Mouse (Mus musculus): ENCODE measurements around the gene Ankrd60. TPM values are rescaled to one million over a fixed set of nuclear protein-coding genes. Genes with fewer than 3 reads are reported as not detected.

The Ankrd60 gene
- total RNA-seq, 1 experiment: not detected

DNA sequence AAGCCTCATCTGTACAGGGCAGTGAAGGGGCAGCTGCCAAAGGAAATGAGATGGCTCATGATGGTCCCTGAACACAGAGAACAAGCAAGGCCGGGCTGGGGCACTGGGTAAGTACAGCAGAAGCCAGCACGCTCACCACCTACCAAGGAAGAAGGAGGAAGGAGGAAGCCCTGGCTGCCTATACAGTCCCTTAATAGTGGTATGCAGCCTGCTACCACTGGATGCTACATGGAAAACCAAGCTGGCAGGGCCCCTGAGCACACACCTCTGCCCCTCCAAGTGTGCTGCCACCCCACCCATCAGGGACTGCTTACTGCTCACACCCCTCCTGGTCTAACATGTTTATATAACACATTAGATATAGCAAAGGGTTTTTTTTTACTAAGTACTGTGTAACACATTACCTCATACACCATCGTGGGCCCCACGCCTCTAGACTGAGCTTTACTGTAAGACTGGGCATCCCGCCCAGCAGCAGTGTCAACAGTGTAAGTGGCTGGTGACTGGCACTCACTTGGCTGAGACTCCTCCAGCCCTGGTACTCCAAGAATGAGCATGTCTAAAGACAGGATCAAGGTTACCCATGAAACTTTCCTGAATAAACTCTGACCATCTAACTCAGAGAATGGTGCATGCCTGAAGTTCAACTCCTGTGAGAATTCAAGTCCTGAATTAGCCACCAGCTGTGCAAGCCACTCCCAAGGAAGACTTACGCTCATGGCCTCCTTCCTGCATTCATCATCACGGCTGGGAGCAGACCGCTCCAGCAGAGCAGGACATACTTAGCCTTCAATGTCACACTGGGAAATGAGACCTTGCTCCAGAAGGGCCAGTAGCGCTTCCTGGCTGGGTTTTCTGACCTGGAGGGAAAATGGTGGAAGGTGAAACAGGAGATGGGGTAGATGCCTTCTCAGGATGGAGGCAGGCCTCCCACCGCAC lies 30.1 kb upstream of the Ankrd60 start:
- DNase-seq (ENCODE audit: low read depth, low spot score): no peak
- in situ Hi-C loops (cut with MboI; ENCODE audit: low sequenced_read_pairs in 2 of 2, unreplicated experiment in 2 of 2): no loop called here
- H3K9me3 ChIP-seq (ENCODE audit: control insufficient read depth, insufficient read depth, low read depth, low read length): no peaks in the 10 kb centered on the region
- no peaks in the 10 kb centered on the region; the same call in 1 of the 2 replicates for H3K36me3 ChIP-seq (ENCODE audit: control insufficient read depth, insufficient read depth, low read length, poor library complexity, severe bottlenecking)
- H3K27ac ChIP-seq (ENCODE audit: insufficient read depth, low read depth, low read length, poor library complexity, severe bottlenecking): no peak overlapping the region
- H3K9ac ChIP-seq (ENCODE audit: insufficient read depth, low read depth, low read length, poor library complexity, severe bottlenecking): no peak overlapping the region
- no peak overlapping the region for H3K4me3 ChIP-seq (ENCODE audit: insufficient read depth in 1 of 2, low read depth in 1 of 2, low read length in 2 of 2, poor library complexity in 1 of 2, severe bottlenecking in 1 of 2)
- H3K4me1 ChIP-seq (ENCODE audit: control insufficient read depth in 2 of 2, insufficient read depth in 2 of 2, low read length in 2 of 2, poor library complexity in 1 of 2): peaks cover 0 to 3% of the 10 kb centered on the region in 2 experiments; a peak in 1 of 4 replicates
- no peak for TF ChIP-seq MAFK (IDR thresholded peaks at IDR 0.05; ENCODE audit: insufficient read depth, low read depth, low read length)
- TF ChIP-seq HCFC1 (IDR thresholded peaks at IDR 0.05; ENCODE audit: borderline replicate concordance, insufficient read depth, low read length): no peak
- no peak for TF ChIP-seq CHD2 (IDR thresholded peaks at IDR 0.05; ENCODE audit: low read depth, low read length)
- no peak for TF ChIP-seq ZNF384 (IDR thresholded peaks at IDR 0.05; ENCODE audit: low read depth, low read length)
- no peak for TF ChIP-seq ZC3H11A (IDR thresholded peaks at IDR 0.05; ENCODE audit: borderline replicate concordance, low read depth, low read length)

DNA sequence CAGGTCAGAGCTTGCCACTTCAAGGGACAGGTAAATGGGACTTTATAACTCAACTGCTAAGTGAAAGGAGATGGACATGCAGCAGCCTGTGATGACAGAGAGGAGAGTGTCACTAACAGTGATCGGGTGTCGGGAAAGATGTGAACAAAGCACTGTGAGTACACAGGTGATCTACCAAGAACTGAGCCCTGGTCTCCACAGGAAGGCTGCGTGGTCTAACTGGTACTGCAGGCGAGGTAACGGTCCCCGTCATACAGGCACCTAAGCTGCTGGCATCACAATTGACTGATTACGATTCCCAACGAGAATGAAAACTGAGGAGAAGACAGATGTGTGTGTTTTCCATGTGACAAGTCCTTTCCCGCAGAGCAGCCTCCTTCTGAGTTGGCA lies 28.2 kb upstream of the Ankrd60 start:
- in situ Hi-C loops (cut with MboI; ENCODE audit: low sequenced_read_pairs in 2 of 2, unreplicated experiment in 2 of 2): no loop called here
- H3K4me3 ChIP-seq (ENCODE audit: insufficient read depth in 1 of 2, low read depth in 1 of 2, low read length in 2 of 2, poor library complexity in 1 of 2, severe bottlenecking in 1 of 2): no peak overlapping the region
- H3K27ac ChIP-seq (ENCODE audit: insufficient read depth, low read depth, low read length, poor library complexity, severe bottlenecking): no peak overlapping the region; the same call in 1 of the 2 replicates
- H3K36me3 ChIP-seq (ENCODE audit: control insufficient read depth, insufficient read depth, low read length, poor library complexity, severe bottlenecking): no peaks in the 10 kb centered on the region; the same call in 1 of the 2 replicates
- no peak overlapping the region for H3K9ac ChIP-seq (ENCODE audit: insufficient read depth, low read depth, low read length, poor library complexity, severe bottlenecking)
- no peaks in the 10 kb centered on the region for H3K9me3 ChIP-seq (ENCODE audit: control insufficient read depth, insufficient read depth, low read depth, low read length)
- H3K4me1 ChIP-seq (ENCODE audit: control insufficient read depth in 2 of 2, insufficient read depth in 2 of 2, low read length in 2 of 2, poor library complexity in 1 of 2): peaks cover 0 to 3% of the 10 kb centered on the region in 2 experiments; a peak in 1 of 4 replicates
- no peak for DNase-seq (ENCODE audit: low read depth, low spot score)
- TF ChIP-seq HCFC1 (IDR thresholded peaks at IDR 0.05; ENCODE audit: borderline replicate concordance, insufficient read depth, low read length) (no peak), MAFK (IDR thresholded peaks at IDR 0.05; ENCODE audit: insufficient read depth, low read depth, low read length) (no peak), ZNF384 (IDR thresholded peaks at IDR 0.05; ENCODE audit: low read depth, low read length) (no peak), CHD2 (IDR thresholded peaks at IDR 0.05; ENCODE audit: low read depth, low read length) (no peak), ZC3H11A (IDR thresholded peaks at IDR 0.05; ENCODE audit: borderline replicate concordance, low read depth, low read length) (no peak)

DNA sequence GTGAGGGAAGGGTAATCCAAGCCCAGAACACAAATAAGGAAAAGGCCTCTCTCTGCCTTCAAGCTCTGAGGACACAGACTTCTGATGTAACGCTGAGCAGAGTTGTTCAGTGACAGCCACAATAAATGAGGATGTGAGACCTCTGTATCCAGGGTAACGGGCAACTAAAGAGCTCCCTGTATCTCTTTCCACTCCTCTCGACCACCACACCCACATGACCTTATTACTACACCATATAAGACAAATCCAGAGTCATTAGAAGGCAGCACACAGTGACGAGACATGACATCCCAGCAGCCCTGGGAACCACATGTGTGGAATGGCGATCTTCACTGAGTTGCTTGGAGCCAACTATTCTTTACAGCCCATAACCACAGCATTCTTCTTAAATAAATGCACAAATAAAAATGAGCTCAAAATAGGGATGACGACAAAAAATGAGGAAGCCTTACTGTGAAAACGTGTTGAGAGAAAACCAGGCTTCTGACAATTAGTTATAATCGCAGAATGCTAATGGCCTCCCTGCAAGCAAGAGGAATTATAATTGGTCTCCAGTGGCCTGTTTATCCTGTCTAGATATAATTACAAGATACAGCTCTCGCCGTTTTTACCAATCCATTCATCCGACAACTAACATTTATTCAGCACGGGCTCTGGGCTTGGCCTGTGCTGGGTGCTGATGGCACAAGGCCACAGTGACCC lies 27.7 kb upstream of the Ankrd60 start:
- no peak for DNase-seq (ENCODE audit: low read depth, low spot score)
- no peaks in the 10 kb centered on the region for H3K4me1 ChIP-seq (ENCODE audit: control insufficient read depth in 2 of 2, insufficient read depth in 2 of 2, low read length in 2 of 2, poor library complexity in 1 of 2)
- H3K27ac ChIP-seq (ENCODE audit: insufficient read depth, low read depth, low read length, poor library complexity, severe bottlenecking): no peak overlapping the region
- no peaks in the 10 kb centered on the region; the same call in 1 of the 2 replicates for H3K36me3 ChIP-seq (ENCODE audit: control insufficient read depth, insufficient read depth, low read length, poor library complexity, severe bottlenecking)
- H3K9me3 ChIP-seq (ENCODE audit: control insufficient read depth, insufficient read depth, low read depth, low read length): no peaks in the 10 kb centered on the region
- in situ Hi-C loops (cut with MboI; ENCODE audit: low sequenced_read_pairs in 2 of 2, unreplicated experiment in 2 of 2): no loop called here
- no peak overlapping the region for H3K4me3 ChIP-seq (ENCODE audit: insufficient read depth in 1 of 2, low read depth in 1 of 2, low read length in 2 of 2, poor library complexity in 1 of 2, severe bottlenecking in 1 of 2)
- no peak overlapping the region for H3K9ac ChIP-seq (ENCODE audit: insufficient read depth, low read depth, low read length, poor library complexity, severe bottlenecking)
- TF ChIP-seq CHD2 (IDR thresholded peaks at IDR 0.05; ENCODE audit: low read depth, low read length) (no peak), ZNF384 (IDR thresholded peaks at IDR 0.05; ENCODE audit: low read depth, low read length) (no peak), ZC3H11A (IDR thresholded peaks at IDR 0.05; ENCODE audit: borderline replicate concordance, low read depth, low read length) (no peak), MAFK (IDR thresholded peaks at IDR 0.05; ENCODE audit: insufficient read depth, low read depth, low read length) (no peak), HCFC1 (IDR thresholded peaks at IDR 0.05; ENCODE audit: borderline replicate concordance, insufficient read depth, low read length) (no peak)

DNA sequence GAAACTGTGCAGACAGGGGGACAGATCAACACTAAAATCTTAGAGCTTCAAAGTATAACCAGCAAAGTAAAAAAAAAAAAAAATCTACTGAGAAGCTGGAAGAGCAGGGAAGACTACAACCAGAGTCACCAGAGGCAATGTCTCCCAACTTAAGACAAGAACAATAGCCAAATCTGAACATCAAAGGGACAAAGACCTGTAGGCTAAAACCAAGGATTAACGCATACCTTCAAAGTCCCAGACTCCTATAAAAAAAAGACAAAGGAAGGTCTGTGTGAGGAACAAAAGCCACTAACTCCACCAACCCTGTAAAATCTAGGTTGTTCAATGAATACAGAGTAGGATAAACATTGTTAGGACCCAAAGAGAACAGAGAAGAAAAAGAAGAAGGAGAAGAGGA lies 23.7 kb upstream of the Ankrd60 start:
- in situ Hi-C loops (cut with MboI; ENCODE audit: low sequenced_read_pairs in 2 of 2, unreplicated experiment in 2 of 2): no loop called here
- Histone ChIP-seq H3K9me3 (ENCODE audit: control insufficient read depth, insufficient read depth, low read depth, low read length) (no peaks in the 10 kb centered on the region), H3K4me3 (ENCODE audit: insufficient read depth in 1 of 2, low read depth in 1 of 2, low read length in 2 of 2, poor library complexity in 1 of 2, severe bottlenecking in 1 of 2) (no peak overlapping the region), H3K4me1 (ENCODE audit: control insufficient read depth in 2 of 2, insufficient read depth in 2 of 2, low read length in 2 of 2, poor library complexity in 1 of 2) (no peaks in the 10 kb centered on the region), H3K27ac (ENCODE audit: insufficient read depth, low read depth, low read length, poor library complexity, severe bottlenecking) (no peak overlapping the region), H3K9ac (ENCODE audit: insufficient read depth, low read depth, low read length, poor library complexity, severe bottlenecking) (no peak overlapping the region), H3K36me3 (ENCODE audit: control insufficient read depth, insufficient read depth, low read length, poor library complexity, severe bottlenecking) (no peaks in the 10 kb centered on the region)
- no peak for TF ChIP-seq HCFC1 (IDR thresholded peaks at IDR 0.05; ENCODE audit: borderline replicate concordance, insufficient read depth, low read length)
- TF ChIP-seq ZC3H11A (IDR thresholded peaks at IDR 0.05; ENCODE audit: borderline replicate concordance, low read depth, low read length): no peak
- TF ChIP-seq MAFK (IDR thresholded peaks at IDR 0.05; ENCODE audit: insufficient read depth, low read depth, low read length): no peak
- TF ChIP-seq CHD2 (IDR thresholded peaks at IDR 0.05; ENCODE audit: low read depth, low read length): no peak
- TF ChIP-seq ZNF384 (IDR thresholded peaks at IDR 0.05; ENCODE audit: low read depth, low read length): no peak
- peak; percentile 20 for DNase-seq (ENCODE audit: low read depth, low spot score)
